Mouse (Mus musculus) lung, postnatal 0 days (tissue): ENCODE results near the gene Cdk2ap2. TPM values are rescaled to one million over a fixed set of nuclear protein-coding genes. Genes with fewer than 3 reads are reported as not detected.
A peak's percentile ranks its signal among the peaks of the same experiment; 100 is the strongest.

Experiments
- ATAC-seq: fragments of 200-750 bp; cut with Nextera tagmentation; 2 replicates; pipeline ENCODE4 v1.8.0; 2017; ENCODE audit warnings: moderate library complexity
- DNase-seq: peaks from one replicate; pipeline ENCODE4 v3.0.0-alpha.2; 2016; ENCODE audit warnings: low spot score
- H3K27ac ChIP-seq: fragments of 300-500 bp; sonication (generic); 2 replicates; pipeline ENCODE4 v1.5.1; 2014; ENCODE audit warnings: antibody characterized with exemption, mild to moderate bottlenecking, low read length, mixed read lengths
- H3K27me3 ChIP-seq: fragments of 300-500 bp; sonication (generic); replicated peaks from 2 replicates; pipeline ENCODE4 v1.6.1; 2014; ENCODE audit warnings: low read length, mixed read lengths; ENCODE audit not compliant: insufficient read depth
- H3K36me3 ChIP-seq: fragments of 300-500 bp; sonication (generic); 2 replicates; pipeline ENCODE4 v1.6.1; 2014; ENCODE audit warnings: low read length, mixed read lengths; ENCODE audit not compliant: insufficient read depth
- H3K4me1 ChIP-seq: fragments of 300-500 bp; sonication (generic); 2 replicates; pipeline ENCODE4 v1.6.1; 2014; ENCODE audit warnings: antibody characterized with exemption, low read depth, low read length, mixed read lengths; ENCODE audit not compliant: insufficient read depth
- H3K4me2 ChIP-seq: fragments of 300-500 bp; sonication (generic); replicated peaks from 2 replicates; pipeline ENCODE4 v1.6.1; 2014; ENCODE audit warnings: low read depth, mild to moderate bottlenecking, low read length, moderate library complexity, mixed read lengths
- H3K4me3 ChIP-seq: fragments of 300-500 bp; sonication (generic); 2 replicates; pipeline ENCODE4 v1.5.1; 2014; ENCODE audit warnings: low read depth, low read length
- H3K9ac ChIP-seq: fragments of 300-500 bp; sonication (generic); replicated peaks from 2 replicates; pipeline ENCODE4 v1.6.1; 2014; ENCODE audit warnings: low read depth, mild to moderate bottlenecking
- H3K9me3 ChIP-seq: fragments of 300-500 bp; sonication (generic); 2 replicates; pipeline ENCODE4 v1.6.1; 2016; ENCODE audit warnings: low read length, mixed read lengths
- CTCF ChIP-seq: IDR thresholded peaks from 2 replicates; pipeline ENCODE4 v1.5.1; 2016; ENCODE audit warnings: antibody characterized with exemption, mild to moderate bottlenecking
- EP300 ChIP-seq: IDR thresholded peaks from 2 replicates; pipeline ENCODE4 v1.6.1; 2016; ENCODE audit warnings: antibody characterized with exemption, mild to moderate bottlenecking, control low read depth
- WGBS: fragments of 180-500 bp; shearing (Covaris S2); extraction: QIAGEN DNeasy Blood & Tissue Kit; methylation state at CpG from one replicate; pipeline ENCODE4 v1.1.7; 2014; 5-methylcytosine and 5-hydroxymethylcytosine counted together
- polyA plus RNA-seq: library from polyadenylated mRNA; unstranded; fragments of >200 nt; fragmentation: Nextera tagmentation; extraction: Ambion mirVana; gene quantifications from 2 replicates; pipeline ENCODE4 v1.2.1, GENCODE M21; 2015

The Cdk2ap2 gene
- polyA plus RNA-seq, 1 experiment from 2014 or later: 154 TPM

DNA sequence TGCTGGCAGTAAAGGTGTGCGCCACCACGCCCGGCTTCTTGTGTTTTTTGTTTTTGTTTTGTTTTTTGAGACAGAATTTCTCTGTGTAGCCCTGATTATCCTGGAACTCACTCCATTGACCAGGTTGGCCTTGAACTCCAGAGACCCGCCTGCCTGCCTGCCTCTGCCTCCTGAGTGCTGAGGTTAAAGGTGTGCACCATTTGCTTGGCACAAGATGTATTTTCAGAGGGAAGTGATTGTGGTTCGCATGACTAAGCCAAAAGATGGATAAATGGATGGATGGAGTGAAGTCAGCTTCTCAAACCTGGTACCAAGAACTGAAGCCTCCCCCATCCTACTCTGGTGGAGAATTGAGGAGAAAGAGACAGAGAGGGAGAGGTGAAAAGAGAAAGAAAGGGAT is 42.4 kb upstream of the Cdk2ap2 start:
- H3K36me3 ChIP-seq: no peaks in the 10 kb centered on the region
- TF ChIP-seq CTCF: no peak
- H3K9ac ChIP-seq: no peak overlapping the region
- no peak overlapping the region for H3K4me2 ChIP-seq
- no peak overlapping the region for H3K27ac ChIP-seq
- H3K27me3 ChIP-seq: no peaks in the 10 kb centered on the region
- no peaks in the 10 kb centered on the region for H3K9me3 ChIP-seq
- H3K4me3 ChIP-seq: no peak overlapping the region
- no peaks in the 10 kb centered on the region for H3K4me1 ChIP-seq
- WGBS: 81% methylated on average over 5 of the region's 5 CpGs
- ATAC-seq (no peak), DNase-seq (no peak)

DNA sequence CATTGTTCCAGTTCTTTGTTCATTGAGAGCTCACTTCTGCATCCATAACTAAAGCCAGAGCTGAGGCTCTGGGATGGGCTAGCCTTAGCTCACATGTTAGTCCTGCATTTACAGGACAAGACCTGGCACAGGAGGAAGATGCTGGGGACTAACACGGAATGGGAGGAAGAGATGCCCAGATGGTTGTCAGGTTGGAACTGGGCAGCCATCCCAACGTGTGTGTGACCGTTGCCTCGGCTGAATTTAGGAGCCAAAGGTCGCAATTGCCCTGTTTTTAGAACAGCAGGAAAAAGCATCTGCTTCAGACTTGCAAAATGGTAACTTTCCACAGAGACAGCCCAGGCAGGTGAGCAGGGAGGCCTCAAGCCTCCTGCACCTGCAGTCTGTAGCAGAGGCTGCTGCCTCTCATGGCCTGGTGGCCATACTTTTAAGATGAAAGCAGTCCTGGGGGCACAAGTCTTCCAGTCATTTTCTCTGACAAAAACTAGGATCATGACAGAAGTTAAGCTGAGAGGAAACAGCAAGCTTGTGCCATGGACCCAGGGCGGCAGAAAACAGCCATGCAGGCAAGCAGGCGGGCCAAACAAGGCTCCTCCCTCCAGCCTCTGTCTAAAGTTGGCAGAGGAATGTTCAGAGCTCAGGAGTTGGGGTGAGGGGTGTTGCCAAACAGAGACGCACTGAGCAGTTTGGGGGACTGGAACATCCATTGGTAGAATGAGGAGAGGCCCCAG is 41.6 kb upstream of the Cdk2ap2 start:
- Histone ChIP-seq H3K9ac (no peak overlapping the region), H3K4me3 (no peak overlapping the region), H3K9me3 (no peaks in the 10 kb centered on the region), H3K4me2 (no peak overlapping the region), H3K36me3 (no peaks in the 10 kb centered on the region), H3K27ac (no peak overlapping the region), H3K27me3 (no peaks in the 10 kb centered on the region), H3K4me1 (no peaks in the 10 kb centered on the region)
- no peak for DNase-seq
- 61% methylated on average over 8 of the region's 8 CpGs for WGBS
- no peak for TF ChIP-seq CTCF
- TF ChIP-seq EP300: no peak
- no peak for ATAC-seq

DNA sequence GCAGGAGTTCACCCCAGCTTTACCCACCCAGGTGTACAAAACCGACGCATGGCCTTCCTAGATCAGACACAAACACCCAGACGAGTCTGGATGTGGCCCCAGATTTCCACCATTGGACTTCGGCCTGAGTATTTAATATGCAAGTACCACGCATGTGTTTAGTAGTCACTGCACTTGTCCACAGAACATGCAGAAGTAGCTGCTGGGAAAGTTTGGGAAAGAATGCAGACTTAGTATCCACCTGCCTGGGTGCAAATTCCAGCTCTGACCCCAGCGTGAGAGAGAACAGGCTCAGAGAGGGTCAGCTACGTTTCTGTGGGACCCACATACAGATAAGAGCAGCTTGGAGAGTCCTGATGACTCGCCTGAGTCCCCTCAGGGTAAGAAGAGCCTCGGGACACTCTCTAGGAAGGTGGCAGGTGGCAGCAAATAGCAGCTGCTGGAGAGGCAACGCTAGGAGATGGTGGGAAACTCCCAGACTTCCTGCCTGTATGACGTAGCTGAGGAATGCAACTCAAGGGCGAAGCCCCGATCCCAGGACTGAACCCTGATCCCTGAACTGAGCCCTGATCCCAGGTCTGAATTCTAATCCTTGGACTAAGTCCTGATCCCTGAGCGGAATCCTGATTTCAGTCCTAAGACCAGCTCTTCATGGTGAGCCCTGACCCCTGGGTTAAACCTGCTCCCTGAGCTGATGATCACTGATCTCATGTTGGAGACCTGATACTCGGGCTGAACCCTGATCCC is 40.9 kb upstream of the Cdk2ap2 start:
- 41% methylated on average over 15 of the region's 15 CpGs for WGBS
- H3K4me2 ChIP-seq: no peak overlapping the region
- no peaks in the 10 kb centered on the region for H3K4me1 ChIP-seq
- H3K4me3 ChIP-seq: no peak overlapping the region
- no peaks in the 10 kb centered on the region for H3K9me3 ChIP-seq
- no peaks in the 10 kb centered on the region for H3K27me3 ChIP-seq
- no peaks in the 10 kb centered on the region for H3K36me3 ChIP-seq
- no peak for TF ChIP-seq EP300
- no peak for TF ChIP-seq CTCF
- peak; percentile 57 for DNase-seq
- peak; percentile 63 for ATAC-seq
- H3K27ac ChIP-seq: peak overlapping the region; percentile 26
- H3K9ac ChIP-seq: no peak overlapping the region

DNA sequence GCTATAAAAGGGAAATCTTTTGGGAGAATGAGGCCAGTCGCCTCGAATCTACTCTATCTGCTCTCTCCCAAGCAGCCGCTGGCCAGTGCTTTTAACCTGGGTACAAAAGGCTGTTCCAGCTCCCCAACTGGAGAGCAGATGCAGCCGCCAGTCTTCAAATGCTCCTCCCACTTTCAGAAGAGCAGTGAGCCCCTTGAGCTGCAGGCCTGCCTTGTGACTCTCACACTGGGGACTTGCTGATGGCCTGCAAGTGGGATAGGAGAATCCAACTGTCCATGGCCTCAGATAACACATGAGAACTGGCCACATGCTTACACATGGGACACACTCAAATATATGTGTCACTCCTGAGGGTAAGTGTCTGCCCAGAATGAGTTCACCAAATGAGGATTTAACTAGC is 40.3 kb upstream of the Cdk2ap2 start:
- H3K4me2 ChIP-seq: no peak overlapping the region
- no peaks in the 10 kb centered on the region for H3K9me3 ChIP-seq
- H3K27me3 ChIP-seq: no peaks in the 10 kb centered on the region
- H3K27ac ChIP-seq: peak overlapping the region; percentile 26
- ATAC-seq: no peak
- no peak overlapping the region for H3K4me3 ChIP-seq
- 54% methylated on average over 4 of the region's 4 CpGs for WGBS
- H3K4me1 ChIP-seq: no peaks in the 10 kb centered on the region
- H3K9ac ChIP-seq: no peak overlapping the region
- DNase-seq: no peak
- TF ChIP-seq EP300 (no peak), CTCF (no peak)
- H3K36me3 ChIP-seq: no peaks in the 10 kb centered on the region

DNA sequence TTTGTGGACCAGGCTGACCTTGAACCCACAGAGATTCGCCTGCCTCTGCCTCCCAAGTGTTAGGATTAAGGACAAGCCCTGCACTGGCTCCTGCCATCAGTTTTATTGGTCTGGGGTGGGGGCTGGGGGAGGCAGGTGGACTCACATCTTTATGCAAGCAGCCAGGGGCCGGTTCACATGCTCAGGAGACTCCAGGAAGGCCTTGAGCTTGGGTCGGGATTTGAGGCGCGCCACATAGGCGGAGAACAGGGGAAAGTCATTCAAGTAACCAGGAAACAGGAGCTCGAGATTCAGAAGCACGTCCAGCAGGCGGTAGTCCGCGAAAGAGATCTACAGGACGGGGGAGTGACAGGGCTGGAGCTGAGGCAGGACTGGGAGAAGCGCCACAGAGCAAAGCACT is 39.6 kb upstream of the Cdk2ap2 start:
- Histone ChIP-seq H3K9me3 (no peaks in the 10 kb centered on the region), H3K27ac (no peak overlapping the region), H3K27me3 (no peaks in the 10 kb centered on the region), H3K4me3 (no peak overlapping the region), H3K9ac (no peak overlapping the region), H3K4me1 (no peaks in the 10 kb centered on the region), H3K4me2 (no peak overlapping the region), H3K36me3 (no peaks in the 10 kb centered on the region)
- TF ChIP-seq EP300: no peak
- TF ChIP-seq CTCF: no peak
- DNase-seq (no peak), ATAC-seq (no peak)
- WGBS: 78% methylated on average over 13 of the region's 13 CpGs

DNA sequence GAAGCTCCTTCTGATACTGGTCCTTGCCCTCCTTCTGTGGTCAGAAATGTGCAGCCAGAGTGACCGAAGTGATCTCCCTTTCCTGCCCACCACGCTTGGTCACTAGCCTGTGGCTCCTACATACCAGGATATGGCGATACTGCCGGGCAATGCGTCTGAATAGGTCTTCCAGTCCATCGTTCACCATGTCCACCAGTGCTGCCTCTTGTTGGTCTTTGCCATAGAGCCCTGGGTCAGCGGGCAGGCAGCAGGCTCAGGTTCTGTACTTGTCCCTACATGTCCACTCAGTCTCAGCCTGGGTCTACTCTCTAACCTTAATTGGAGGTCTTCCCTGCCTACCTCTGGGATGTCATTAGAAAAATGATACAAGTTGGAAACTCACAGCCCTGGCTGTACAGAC is 39.0 kb upstream of the Cdk2ap2 start:
- H3K4me2 ChIP-seq: no peak overlapping the region
- no peaks in the 10 kb centered on the region for H3K9me3 ChIP-seq
- TF ChIP-seq EP300: no peak
- TF ChIP-seq CTCF: no peak
- no peaks in the 10 kb centered on the region for H3K4me1 ChIP-seq
- no peak overlapping the region for H3K9ac ChIP-seq
- H3K36me3 ChIP-seq: no peaks in the 10 kb centered on the region
- H3K27ac ChIP-seq: no peak overlapping the region
- ATAC-seq (no peak), DNase-seq (no peak)
- H3K27me3 ChIP-seq: no peaks in the 10 kb centered on the region
- no peak overlapping the region for H3K4me3 ChIP-seq
- WGBS: 90% methylated on average over 7 of the region's 7 CpGs
